Mouse (Mus musculus) spleen, postnatal 36 days (tissue): ENCODE results near the gene Olfr1447.

Source experiments
- DNase-seq, 2 experiments: peaks; one replicate each; pipeline ENCODE4 v3.0.0; 2022; ENCODE audit warnings: low spot score in 2 of 2, mixed read lengths in 1 of 2

Olfr1447 gene

DNA sequence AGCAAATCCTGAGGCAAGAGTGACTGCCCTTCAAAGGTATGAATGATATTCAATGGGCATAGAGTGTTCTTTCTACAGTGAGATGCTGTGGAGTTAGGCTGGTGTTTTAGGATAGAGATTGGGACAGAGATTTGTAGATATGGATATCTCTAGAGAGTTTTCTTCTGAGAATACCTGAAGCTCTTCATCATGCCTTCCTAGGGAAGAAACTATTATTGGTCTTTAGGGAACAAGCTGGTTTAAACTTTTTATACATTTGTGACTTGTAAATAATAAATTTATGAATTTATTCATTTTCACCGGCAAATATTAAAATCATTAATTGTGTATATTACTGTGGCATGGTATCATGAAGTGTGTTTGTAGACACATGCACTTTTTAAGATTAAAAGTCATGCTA is at the start of gene Olfr1447:
Gene Olfr1447 (minus strand): TSS at position 101 of the 400 bp plus-strand sequence.
- DNase-seq = no peak

DNA sequence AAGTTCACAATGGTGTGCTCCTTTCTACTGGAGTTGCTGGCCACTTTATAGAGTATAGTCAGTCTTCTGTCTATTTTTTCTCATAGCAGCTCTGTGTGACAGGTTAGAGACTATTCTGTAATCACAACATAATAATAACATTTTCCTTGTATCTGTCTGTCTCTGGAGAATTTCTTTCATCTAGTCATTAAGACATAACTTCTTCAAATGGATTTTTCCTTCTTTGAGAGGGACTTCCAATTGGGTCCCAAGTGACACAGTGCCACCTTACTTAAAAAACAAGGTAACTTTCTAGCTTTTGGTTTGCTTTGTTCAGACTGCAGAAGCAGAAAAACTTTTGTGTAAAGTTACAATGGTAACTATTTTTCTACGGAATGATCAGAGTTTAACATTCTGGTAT is 46.4 kb upstream of the Olfr1447 start, which contains the start of gene Olfr1450:
Gene Olfr1450 (plus strand): TSS at position 301 of the 400 bp plus-strand sequence.
- no peak for DNase-seq

DNA sequence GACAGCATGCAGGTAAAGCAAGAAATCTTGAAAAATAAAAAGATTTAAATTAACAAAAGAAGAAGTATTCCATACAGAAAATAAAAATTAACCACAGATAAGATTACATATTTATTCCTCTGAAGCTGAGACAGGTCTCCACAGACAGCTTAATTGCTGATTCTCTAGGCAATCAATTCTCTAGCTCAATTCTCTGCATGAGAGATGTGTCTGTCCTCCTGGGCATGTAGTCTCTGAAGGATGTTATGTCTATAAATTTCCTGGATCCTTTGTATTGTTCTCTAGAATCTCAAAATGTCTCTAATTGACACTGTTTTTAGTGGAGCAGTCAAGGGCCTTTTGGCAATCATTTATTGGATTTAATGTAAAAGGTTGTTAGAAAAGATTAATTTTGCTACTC is 27.0 kb upstream of the Olfr1447 start, which contains the start of gene Olfr1449:
Gene Olfr1449 (plus strand): TSS at position 301 of the 400 bp plus-strand sequence.
- no peak for DNase-seq

- no peak for DNase-seq
Measured at GRCm38 (mm10) chr19:12924319-12924718, 20.8 kb upstream of the Olfr1447 start, which contains the start of gene Olfr1448. Gene Olfr1448, minus strand, starts transcription at chr19:12924419.

- no peak for DNase-seq
Measured at GRCm38 (mm10) chr19:12893424-12893823, 10.1 kb downstream of the Olfr1447 start, which contains the start of gene Olfr1446. Gene Olfr1446, minus strand, starts transcription at chr19:12893524.

- no peak for DNase-seq
Measured at GRCm38 (mm10) chr19:12883555-12883954, 20.0 kb downstream of the Olfr1447 start, which contains the start of gene Olfr1445. Gene Olfr1445, plus strand, starts transcription at chr19:12883855.

DNA sequence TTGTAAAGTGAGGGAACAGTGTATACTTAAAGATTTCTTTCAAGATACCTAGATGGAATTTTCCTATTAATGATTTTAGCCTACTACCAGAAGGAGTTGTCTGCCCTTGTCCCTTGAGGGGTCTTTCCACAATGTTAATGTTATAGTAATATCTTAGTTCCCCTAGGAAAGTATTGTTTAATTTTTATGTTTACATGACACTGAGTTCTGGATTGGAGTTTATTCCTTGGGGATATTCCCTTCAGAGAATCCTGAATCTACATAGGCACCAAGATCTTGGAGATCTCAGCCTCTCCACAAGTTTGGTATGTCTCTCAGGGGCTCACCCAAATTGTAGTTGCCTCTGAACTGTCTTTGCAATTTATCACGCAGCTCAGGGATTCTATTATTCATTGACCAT is 46.6 kb downstream of the Olfr1447 start, which contains the start of gene Olfr1444:
Gene Olfr1444 (plus strand): TSS at position 301 of the 400 bp plus-strand sequence.
- no peak for DNase-seq
